Mouse (Mus musculus): ENCODE results near the gene Actr2. TPM values are rescaled to one million over a fixed set of nuclear protein-coding genes. Genes with fewer than 3 reads are reported as not detected.
"Not testable (repeated sequence)": the region's sequence is repeated elsewhere in the genome, so short reads cannot be mapped to it uniquely, and the experiment has no call there.

Gene Actr2
- polyA plus RNA-seq, 1 experiment from 2014 or later = 104 TPM

GRCm38 (mm10) chr11:20139711-20140110 lies 27.0 kb upstream of the Actr2 start:
- H3K9ac ChIP-seq (replicated peaks) = no peak overlapping the region
- H3K4me3 ChIP-seq (replicated peaks) = no peak overlapping the region
- H3K27me3 ChIP-seq = no peaks in the 10 kb centered on the region
- no peak overlapping the region for H3K27ac ChIP-seq
- no peaks in the 10 kb centered on the region for H3K36me3 ChIP-seq
- 95% methylated on average over 2 of the region's 2 CpGs for WGBS
- H3K4me1 ChIP-seq (replicated peaks) = no peaks in the 10 kb centered on the region
- ATAC-seq (ENCODE audit: insufficient number of reproducible peaks, insufficient read depth, low FRiP score, low TSS enrichment, low read depth) = no peak
- no peak overlapping the region for H3K4me2 ChIP-seq
- no peaks in the 10 kb centered on the region for H3K9me3 ChIP-seq

- Histone ChIP-seq H3K36me3 (no peaks in the 10 kb centered on the region), H3K4me3 (replicated peaks) (no peak overlapping the region), H3K27me3 (no peaks in the 10 kb centered on the region), H3K27ac (no peak overlapping the region), H3K9ac (replicated peaks) (no peak overlapping the region), H3K4me2 (no peak overlapping the region), H3K9me3 (no peaks in the 10 kb centered on the region), H3K4me1 (replicated peaks) (no peaks in the 10 kb centered on the region)
- no peak for ATAC-seq (ENCODE audit: insufficient number of reproducible peaks, insufficient read depth, low FRiP score, low TSS enrichment, low read depth)
- WGBS = 92% methylated on average over 6 of the region's 6 CpGs
These were observed 25.9 kb upstream of the Actr2 start for GRCm38 (mm10) chr11:20138498-20139208.

GRCm38 (mm10) chr11:20137872-20138271 lies 25.2 kb upstream of the Actr2 start:
- WGBS = 88% methylated on average over 2 of the region's 2 CpGs
- Histone ChIP-seq H3K9me3 (no peaks in the 10 kb centered on the region), H3K4me3 (replicated peaks) (no peak overlapping the region), H3K27ac (no peak overlapping the region), H3K4me1 (replicated peaks) (no peaks in the 10 kb centered on the region), H3K27me3 (no peaks in the 10 kb centered on the region), H3K36me3 (no peaks in the 10 kb centered on the region), H3K9ac (replicated peaks) (no peak overlapping the region), H3K4me2 (no peak overlapping the region)
- no peak for ATAC-seq (ENCODE audit: insufficient number of reproducible peaks, insufficient read depth, low FRiP score, low TSS enrichment, low read depth)

- no peak for ATAC-seq (ENCODE audit: insufficient number of reproducible peaks, insufficient read depth, low FRiP score, low TSS enrichment, low read depth)
- H3K4me3 ChIP-seq (replicated peaks) = no peak overlapping the region
- no peak overlapping the region for H3K9ac ChIP-seq (replicated peaks)
- H3K27me3 ChIP-seq = no peaks in the 10 kb centered on the region
- no peaks in the 10 kb centered on the region for H3K9me3 ChIP-seq
- H3K36me3 ChIP-seq = no peaks in the 10 kb centered on the region
- 90% methylated on average over 6 of the region's 6 CpGs for WGBS
- no peaks in the 10 kb centered on the region for H3K4me1 ChIP-seq (replicated peaks)
- no peak overlapping the region for H3K4me2 ChIP-seq
- no peak overlapping the region for H3K27ac ChIP-seq
These were observed 23.6 kb upstream of the Actr2 start for GRCm38 (mm10) chr11:20136314-20136713.

- H3K9ac ChIP-seq (replicated peaks); ATAC-seq (ENCODE audit: insufficient number of reproducible peaks, insufficient read depth, low FRiP score, low TSS enrichment, low read depth); H3K27ac ChIP-seq; H3K4me3 ChIP-seq (replicated peaks); H3K9me3 ChIP-seq; H3K36me3 ChIP-seq; H3K4me1 ChIP-seq (replicated peaks); H3K4me2 ChIP-seq; H3K27me3 ChIP-seq: not testable (repeated sequence)
- WGBS = 70% methylated on average over 3 of the region's 3 CpGs
These were observed 22.2 kb upstream of the Actr2 start for GRCm38 (mm10) chr11:20134869-20135268.

GRCm38 (mm10) chr11:20133721-20134120 lies 21.0 kb upstream of the Actr2 start:
- Histone ChIP-seq H3K27me3 (no peaks in the 10 kb centered on the region), H3K9me3 (no peaks in the 10 kb centered on the region), H3K4me1 (replicated peaks) (no peaks in the 10 kb centered on the region), H3K27ac (no peak overlapping the region), H3K4me2 (no peak overlapping the region), H3K36me3 (no peaks in the 10 kb centered on the region), H3K9ac (replicated peaks) (no peak overlapping the region), H3K4me3 (replicated peaks) (no peak overlapping the region)
- no peak for ATAC-seq (ENCODE audit: insufficient number of reproducible peaks, insufficient read depth, low FRiP score, low TSS enrichment, low read depth)
- 89% methylated on average over 1 of the region's 1 CpGs for WGBS

- WGBS = 53% methylated on average over 12 of the region's 12 CpGs
- Histone ChIP-seq H3K4me2 (no peak overlapping the region), H3K4me1 (replicated peaks) (no peaks in the 10 kb centered on the region), H3K36me3 (no peaks in the 10 kb centered on the region), H3K27ac (no peak overlapping the region), H3K27me3 (no peaks in the 10 kb centered on the region), H3K9ac (replicated peaks) (no peak overlapping the region), H3K9me3 (no peaks in the 10 kb centered on the region), H3K4me3 (replicated peaks) (no peak overlapping the region)
- no peak for ATAC-seq (ENCODE audit: insufficient number of reproducible peaks, insufficient read depth, low FRiP score, low TSS enrichment, low read depth)
These were observed 20.3 kb upstream of the Actr2 start for GRCm38 (mm10) chr11:20132955-20133562.

- ATAC-seq (ENCODE audit: insufficient number of reproducible peaks, insufficient read depth, low FRiP score, low TSS enrichment, low read depth) = no peak
These were observed 14.2 kb upstream of the Actr2 start for GRCm38 (mm10) chr11:20126673-20127516.

GRCm38 (mm10) chr11:20125423-20125822 lies 12.7 kb upstream of the Actr2 start:
- Histone ChIP-seq H3K4me1 (replicated peaks) (0 out of 2 replicates have a peak, but pooled peaks cover 8% of the 10 kb centered on the region), H3K27me3 (no peaks in the 10 kb centered on the region), H3K9me3 (no peaks in the 10 kb centered on the region), H3K9ac (replicated peaks) (no peak overlapping the region), H3K4me2 (no peak overlapping the region), H3K4me3 (replicated peaks) (no peak overlapping the region), H3K36me3 (no peaks in the 10 kb centered on the region), H3K27ac (no peak overlapping the region)
- WGBS = 71% methylated on average over 1 of the region's 1 CpGs
- ATAC-seq (ENCODE audit: insufficient number of reproducible peaks, insufficient read depth, low FRiP score, low TSS enrichment, low read depth) = no peak

More at GRCm38 (mm10) chr11:20126673-20127516, 14.2 kb upstream of the Actr2 start:
- H3K9me3 ChIP-seq = no peaks in the 10 kb centered on the region
- H3K4me2 ChIP-seq = no peak overlapping the region
- H3K36me3 ChIP-seq = no peaks in the 10 kb centered on the region
- H3K27me3 ChIP-seq = no peaks in the 10 kb centered on the region
- H3K4me1 ChIP-seq (replicated peaks) = 0 out of 2 replicates have a peak, but pooled peaks cover 8% of the 10 kb centered on the region
- H3K4me3 ChIP-seq (replicated peaks) = no peak overlapping the region
- 77% methylated on average over 10 of the region's 10 CpGs for WGBS
- no peak overlapping the region for H3K9ac ChIP-seq (replicated peaks)
- H3K27ac ChIP-seq = no peak overlapping the region

GRCm38 (mm10) chr11:20116701-20117100 lies 4.0 kb upstream of the Actr2 start:
- no peak for ATAC-seq (ENCODE audit: insufficient number of reproducible peaks, insufficient read depth, low FRiP score, low TSS enrichment, low read depth)
- H3K9ac ChIP-seq (replicated peaks) = no peak overlapping the region
- no peak overlapping the region for H3K4me2 ChIP-seq
- no peak overlapping the region for H3K4me3 ChIP-seq (replicated peaks)
- WGBS = 96% methylated on average over 4 of the region's 4 CpGs
- peaks cover 9% of the 10 kb centered on the region for H3K4me1 ChIP-seq (replicated peaks)
- H3K9me3 ChIP-seq = no peaks in the 10 kb centered on the region
- H3K27me3 ChIP-seq = no peaks in the 10 kb centered on the region
- no peaks in the 10 kb centered on the region for H3K36me3 ChIP-seq
- H3K27ac ChIP-seq = no peak overlapping the region

- no peak overlapping the region for H3K4me3 ChIP-seq (replicated peaks)
- H3K27me3 ChIP-seq = no peaks in the 10 kb centered on the region
- no peak for ATAC-seq (ENCODE audit: insufficient number of reproducible peaks, insufficient read depth, low FRiP score, low TSS enrichment, low read depth)
- no peak overlapping the region for H3K27ac ChIP-seq
- H3K4me1 ChIP-seq (replicated peaks) = peaks cover 14% of the 10 kb centered on the region
- H3K4me2 ChIP-seq = no peak overlapping the region
- WGBS = 80% methylated on average over 5 of the region's 5 CpGs
- no peaks in the 10 kb centered on the region for H3K36me3 ChIP-seq
- H3K9ac ChIP-seq (replicated peaks) = no peak overlapping the region
- H3K9me3 ChIP-seq = no peaks in the 10 kb centered on the region
These were observed 3.4 kb upstream of the Actr2 start for GRCm38 (mm10) chr11:20116030-20116551.
